Mouse (Mus musculus) CD4-positive, CD25-positive, alpha-beta regulatory T cell, adult 2 months (primary cell): ENCODE measurements around the gene Zbtb48.

Experiments
- DNase-seq: peaks from one replicate; pipeline ENCODE4 v3.0.0-alpha.2; 2012; ENCODE audit warnings: low read depth, low spot score

Zbtb48 gene

GRCm38 (mm10) chr4:151975441-151975840, 52.0 kb downstream of the Zbtb48 start:
- peak; percentile 62 for DNase-seq

- DNase-seq: peak; percentile 63
Observed at GRCm38 (mm10) chr4:151972221-151972967, 55.1 kb downstream of the Zbtb48 start.
